Mouse (Mus musculus): ENCODE measurements around the gene Naa15. TPM values are rescaled to one million over a fixed set of nuclear protein-coding genes. Genes with fewer than 3 reads are reported as not detected.
"Not testable (repeated sequence)": the region's sequence is repeated elsewhere in the genome, so short reads cannot be mapped to it uniquely, and the experiment has no call there.

Naa15 gene
- polyA plus RNA-seq, 1 experiment from 2014 or later, result 45.9 TPM

- Histone ChIP-seq H3K4me3 (peak within 1 kb of the TSS; percentile 46), H3K4me1 (replicated peaks) (peaks cover 9% of the 10 kb centered on the region), H3K36me3 (no peaks in the 10 kb centered on the region), H3K27me3 (peaks cover 21% of the 10 kb centered on the region), H3K27ac (replicated peaks) (no peak within 1 kb of the TSS), H3K4me2 (peak within 1 kb of the TSS; percentile 87), H3K9ac (peak within 1 kb of the TSS; percentile 46), H3K9me3 (no peaks in the 10 kb centered on the region)
- ATAC-seq (ENCODE audit: low FRiP score, low read depth), result peak; percentile 75; the same call in 1 of the 2 replicates
- 3% methylated on average over 41 of the region's 41 CpGs for WGBS
These were observed 18.5 kb upstream of the Naa15 start, which contains the start of gene Mgarp for GRCm38 (mm10) chr3:51396219-51397068. TSS of gene Mgarp (minus strand) at chr3:51396738.

GRCm38 (mm10) chr3:51397700-51398299 lies 17.1 kb upstream of the Naa15 start:
- no peak overlapping the region for H3K4me2 ChIP-seq
- H3K4me3 ChIP-seq, result no peak overlapping the region
- no peak for ATAC-seq (ENCODE audit: low FRiP score, low read depth)
- H3K4me1 ChIP-seq (replicated peaks), result peaks cover 9% of the 10 kb centered on the region
- 47% methylated on average over 15 of the region's 15 CpGs for WGBS
- H3K27ac ChIP-seq (replicated peaks), result no peak overlapping the region
- peaks cover 21% of the 10 kb centered on the region for H3K27me3 ChIP-seq
- H3K9ac ChIP-seq, result no peak overlapping the region
- no peaks in the 10 kb centered on the region for H3K9me3 ChIP-seq
- no peaks in the 10 kb centered on the region for H3K36me3 ChIP-seq

DNA sequence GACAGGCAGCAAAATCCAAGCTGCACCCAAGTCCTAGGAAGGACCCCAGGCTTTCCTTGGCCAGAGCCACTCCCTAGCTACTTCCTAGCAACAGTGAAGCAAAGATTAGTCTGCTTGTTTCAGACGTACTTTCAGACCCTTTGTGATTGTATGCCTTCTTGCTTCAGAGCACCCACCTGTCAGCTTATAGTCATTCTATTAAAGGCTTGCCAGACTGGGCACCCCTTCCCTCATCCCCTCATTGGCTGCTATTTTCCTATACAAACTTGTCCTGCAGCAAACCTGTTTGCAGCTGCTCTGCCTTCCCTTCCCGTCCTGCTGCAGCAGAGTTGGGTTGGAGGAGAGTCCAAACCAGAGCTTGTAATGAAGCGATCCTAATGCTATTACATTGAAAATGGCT lies 16.3 kb upstream of the Naa15 start:
- Histone ChIP-seq H3K27ac (replicated peaks) (no peak overlapping the region), H3K9ac (no peak overlapping the region), H3K4me2 (no peak overlapping the region), H3K9me3 (no peaks in the 10 kb centered on the region), H3K4me3 (no peak overlapping the region), H3K27me3 (peaks cover 21% of the 10 kb centered on the region), H3K36me3 (0 out of 2 replicates have a peak, but pooled peaks cover 5% of the 10 kb centered on the region), H3K4me1 (replicated peaks) (peaks cover 9% of the 10 kb centered on the region)
- no peak for ATAC-seq (ENCODE audit: low FRiP score, low read depth)
- WGBS, result 11% methylated on average over 3 of the region's 3 CpGs

GRCm38 (mm10) chr3:51399531-51399930 lies 15.4 kb upstream of the Naa15 start:
- WGBS, result 73% methylated on average over 4 of the region's 4 CpGs
- Histone ChIP-seq H3K4me3 (no peak overlapping the region), H3K4me2 (no peak overlapping the region), H3K27me3 (peaks cover 21% of the 10 kb centered on the region), H3K4me1 (replicated peaks) (peaks cover 9% of the 10 kb centered on the region), H3K9me3 (no peaks in the 10 kb centered on the region), H3K9ac (no peak overlapping the region), H3K36me3 (peaks cover 9% of the 10 kb centered on the region; the same call in 1 of the 2 replicates), H3K27ac (replicated peaks) (no peak overlapping the region)
- no peak for ATAC-seq (ENCODE audit: low FRiP score, low read depth)

- no peak overlapping the region for H3K27ac ChIP-seq (replicated peaks)
- peaks cover 9% of the 10 kb centered on the region for H3K4me1 ChIP-seq (replicated peaks)
- no peak for ATAC-seq (ENCODE audit: low FRiP score, low read depth)
- H3K27me3 ChIP-seq, result peaks cover 14% of the 10 kb centered on the region
- WGBS, result 82% methylated on average over 10 of the region's 10 CpGs
- no peak overlapping the region for H3K4me3 ChIP-seq
- H3K4me2 ChIP-seq, result no peak overlapping the region
- H3K9me3 ChIP-seq, result no peaks in the 10 kb centered on the region
- peaks cover 13% of the 10 kb centered on the region; the same call in 1 of the 2 replicates for H3K36me3 ChIP-seq
- no peak overlapping the region for H3K9ac ChIP-seq
These were observed 14.3 kb upstream of the Naa15 start for GRCm38 (mm10) chr3:51400682-51401081.

- H3K4me3 ChIP-seq; H3K9me3 ChIP-seq; H3K27me3 ChIP-seq; H3K4me1 ChIP-seq (replicated peaks); H3K9ac ChIP-seq; H3K27ac ChIP-seq (replicated peaks); ATAC-seq (ENCODE audit: low FRiP score, low read depth); H3K4me2 ChIP-seq: not testable (repeated sequence)
- H3K36me3 ChIP-seq, result peaks cover 22% of the 10 kb centered on the region
- 60% methylated on average over 4 of the region's 4 CpGs for WGBS
These were observed 12.9 kb upstream of the Naa15 start for GRCm38 (mm10) chr3:51402054-51402453.

DNA sequence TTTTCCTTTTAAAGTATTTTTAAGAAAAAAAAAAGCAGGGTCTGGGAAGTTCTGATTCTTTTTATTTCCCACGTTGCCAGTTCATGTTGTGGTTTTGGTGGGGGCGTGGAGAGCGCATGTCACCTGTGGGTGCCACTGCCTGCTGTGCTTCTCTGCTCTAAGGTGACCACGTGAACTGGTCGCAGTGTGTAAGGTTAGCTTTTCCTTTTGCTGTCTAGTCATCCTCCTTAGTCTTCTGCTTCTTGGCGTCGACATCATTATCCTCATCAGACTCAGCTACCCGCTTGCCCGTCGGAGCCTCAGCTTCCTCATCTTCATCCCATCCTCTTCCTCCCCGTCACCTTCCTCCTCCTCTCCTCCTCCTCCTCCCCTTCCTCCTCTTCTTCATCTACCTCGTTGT lies 12.3 kb upstream of the Naa15 start:
- H3K27ac ChIP-seq (replicated peaks), result no peak overlapping the region
- H3K27me3 ChIP-seq, result no peaks in the 10 kb centered on the region; the same call in 1 of the 2 replicates
- no peak overlapping the region for H3K9ac ChIP-seq
- peaks cover 23% of the 10 kb centered on the region for H3K36me3 ChIP-seq
- ATAC-seq (ENCODE audit: low FRiP score, low read depth), result no peak
- no peaks in the 10 kb centered on the region for H3K9me3 ChIP-seq
- WGBS, result 95% methylated on average over 12 of the region's 12 CpGs
- peaks cover 8% of the 10 kb centered on the region for H3K4me1 ChIP-seq (replicated peaks)
- H3K4me2 ChIP-seq, result no peak overlapping the region
- H3K4me3 ChIP-seq, result no peak overlapping the region

- H3K27ac ChIP-seq (replicated peaks), result peak overlapping the region; percentile 96
- H3K4me2 ChIP-seq, result peak overlapping the region; percentile 57
- no peaks in the 10 kb centered on the region for H3K9me3 ChIP-seq
- peaks cover 14% of the 10 kb centered on the region for H3K4me1 ChIP-seq (replicated peaks)
- peak overlapping the region; percentile 83 for H3K4me3 ChIP-seq
- H3K27me3 ChIP-seq, result no peaks in the 10 kb centered on the region
- peak overlapping the region; percentile 93 for H3K9ac ChIP-seq
- 24% methylated on average over 20 of the region's 20 CpGs for WGBS
- peaks cover 23% of the 10 kb centered on the region for H3K36me3 ChIP-seq
- ATAC-seq (ENCODE audit: low FRiP score, low read depth), result no peak
These were observed 6.9 kb upstream of the Naa15 start for GRCm38 (mm10) chr3:51407870-51408560.

DNA sequence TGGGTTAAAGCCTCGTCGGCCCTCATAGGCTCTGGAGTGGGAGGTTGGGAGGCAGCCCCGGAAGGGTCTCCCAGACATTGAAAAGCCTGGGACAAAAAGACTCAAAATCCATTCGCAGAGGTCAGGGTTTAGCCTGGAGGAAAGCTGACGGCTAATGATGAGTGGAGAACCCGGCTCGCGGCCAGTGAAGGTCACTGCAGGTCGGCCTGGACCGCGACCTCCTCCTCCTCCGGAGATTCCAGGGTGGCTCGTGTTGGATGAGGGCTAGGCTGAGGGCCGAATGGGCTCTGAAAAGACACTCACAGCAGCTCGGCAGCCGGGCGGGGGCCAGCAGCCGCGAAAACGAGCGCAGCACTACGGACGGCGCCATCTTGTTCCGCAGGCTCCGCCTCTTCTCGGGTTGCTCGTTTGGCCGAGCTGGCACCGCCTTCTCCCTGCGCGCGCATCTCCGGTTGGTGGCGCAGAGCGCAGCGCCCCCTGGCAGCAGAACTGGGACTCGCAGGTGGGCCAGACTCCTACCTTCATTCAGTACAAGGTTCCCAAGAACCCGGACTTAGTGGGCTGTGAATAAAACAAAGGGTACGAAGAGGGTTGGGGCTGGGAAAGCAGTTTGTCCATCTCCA lies 6.3 kb upstream of the Naa15 start, which contains the start of gene Ndufc1:
Ndufc1 (minus strand) TSS at position 428 of the 623 bp plus-strand sequence.
- H3K9ac ChIP-seq, result peak within 1 kb of the TSS; percentile 93
- H3K27me3 ChIP-seq, result no peaks in the 10 kb centered on the region
- H3K36me3 ChIP-seq, result peaks cover 18% of the 10 kb centered on the region
- no peaks in the 10 kb centered on the region for H3K9me3 ChIP-seq
- WGBS, result under 1% methylated on average over 39 of the region's 40 CpGs
- peak within 1 kb of the TSS; percentile 57 for H3K4me2 ChIP-seq
- peak within 1 kb of the TSS; percentile 83 for H3K4me3 ChIP-seq
- peak; percentile 85 for ATAC-seq (ENCODE audit: low FRiP score, low read depth)
- H3K27ac ChIP-seq (replicated peaks), result peak within 1 kb of the TSS; percentile 96
- peaks cover 14% of the 10 kb centered on the region for H3K4me1 ChIP-seq (replicated peaks)

DNA sequence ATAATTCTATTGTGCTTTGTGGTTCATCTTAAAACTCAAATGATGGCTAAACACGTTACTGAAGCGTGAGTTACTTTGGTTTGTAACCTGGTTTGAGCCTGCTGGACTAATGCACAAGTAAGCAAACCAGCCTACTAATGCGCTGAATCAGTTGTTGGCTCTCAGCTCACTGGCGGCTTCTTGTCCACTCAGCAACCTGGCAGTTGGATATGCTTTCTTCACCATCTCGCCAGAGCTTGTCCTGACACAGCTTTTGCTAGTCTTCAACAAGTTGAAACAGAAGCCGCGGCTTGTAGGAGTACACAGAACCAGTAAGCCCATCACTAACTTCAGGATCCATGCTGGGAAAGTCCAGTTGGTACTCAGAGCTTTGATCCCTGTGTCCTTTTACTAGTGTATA lies 2.5 kb upstream of the Naa15 start:
- ATAC-seq (ENCODE audit: low FRiP score, low read depth), result no peak
- Histone ChIP-seq H3K27ac (replicated peaks) (no peak overlapping the region), H3K4me3 (no peak overlapping the region), H3K9me3 (no peaks in the 10 kb centered on the region), H3K9ac (no peak overlapping the region), H3K27me3 (no peaks in the 10 kb centered on the region), H3K4me1 (replicated peaks) (peaks cover 25% of the 10 kb centered on the region), H3K36me3 (no peaks in the 10 kb centered on the region), H3K4me2 (no peak overlapping the region)
- WGBS, result 90% methylated on average over 7 of the region's 7 CpGs

GRCm38 (mm10) chr3:51413276-51413675 lies 1.7 kb upstream of the Naa15 start:
- Histone ChIP-seq H3K9ac (no peak overlapping the region), H3K36me3 (no peaks in the 10 kb centered on the region), H3K4me2 (no peak overlapping the region), H3K9me3 (no peaks in the 10 kb centered on the region), H3K27me3 (no peaks in the 10 kb centered on the region), H3K27ac (replicated peaks) (no peak overlapping the region), H3K4me3 (no peak overlapping the region), H3K4me1 (replicated peaks) (peaks cover 25% of the 10 kb centered on the region)
- ATAC-seq (ENCODE audit: low FRiP score, low read depth), result no peak
- WGBS, result 85% methylated on average over 1 of the region's 1 CpGs
